Mouse (Mus musculus): ENCODE data around the gene Smim11. TPM values are rescaled to one million over a fixed set of nuclear protein-coding genes. Genes with fewer than 3 reads are reported as not detected.

Smim11 gene
- polyA plus RNA-seq (2012; rRNA removed), result 22.4 and 22.9 TPM in 2 replicates

- Histone ChIP-seq H3K4me3 (replicated peaks; ENCODE audit: extremely low read depth, low read depth, low read length) (peak within 1 kb of the TSS; percentile 84), H3K4me1 (ENCODE audit: control insufficient read depth, insufficient read depth, low read length) (peaks cover 6% of the 10 kb centered on the region; the same call in 1 of the 2 replicates)
- TF ChIP-seq CTCF (IDR thresholded peaks at IDR 0.05; ENCODE audit: insufficient read depth, low read length) (no peak), POLR2A (IDR thresholded peaks at IDR 0.05; ENCODE audit: borderline replicate concordance, extremely low read depth, low read depth, low read length) (peak; percentile 85)
- WGBS, result 8% methylated on average over 32 of the region's 32 CpGs
- DNase-seq, result peak; percentile 92
Observed at GRCm38 (mm10) chr16:92300649-92301411, at the start of gene Smim11. TSS of gene Smim11 (plus strand) at chr16:92301286.

GRCm38 (mm10) chr16:92254316-92254715, 46.8 kb upstream of the Smim11 start:
- 68% methylated on average over 3 of the region's 3 CpGs for WGBS
- no peak for TF ChIP-seq POLR2A (IDR thresholded peaks at IDR 0.05; ENCODE audit: borderline replicate concordance, extremely low read depth, low read depth, low read length)
- no peak for TF ChIP-seq CTCF (IDR thresholded peaks at IDR 0.05; ENCODE audit: insufficient read depth, low read length)
- no peak for DNase-seq
- no peaks in the 10 kb centered on the region for H3K4me1 ChIP-seq (ENCODE audit: control insufficient read depth, insufficient read depth, low read length)
- H3K4me3 ChIP-seq (replicated peaks; ENCODE audit: extremely low read depth, low read depth, low read length), result no peak overlapping the region

- WGBS, result 37% methylated on average over 12 of the region's 12 CpGs
- peak; percentile 68; the same call in 1 of the 2 replicates for TF ChIP-seq POLR2A (IDR thresholded peaks at IDR 0.05; ENCODE audit: borderline replicate concordance, extremely low read depth, low read depth, low read length)
- TF ChIP-seq CTCF (IDR thresholded peaks at IDR 0.05; ENCODE audit: insufficient read depth, low read length), result no peak
- Histone ChIP-seq H3K4me1 (ENCODE audit: control insufficient read depth, insufficient read depth, low read length) (no peaks in the 10 kb centered on the region; the same call in 1 of the 2 replicates), H3K4me3 (replicated peaks; ENCODE audit: extremely low read depth, low read depth, low read length) (no peak overlapping the region)
- DNase-seq, result peak; percentile 62
Observed at GRCm38 (mm10) chr16:92267861-92268260, 33.2 kb upstream of the Smim11 start.

DNA sequence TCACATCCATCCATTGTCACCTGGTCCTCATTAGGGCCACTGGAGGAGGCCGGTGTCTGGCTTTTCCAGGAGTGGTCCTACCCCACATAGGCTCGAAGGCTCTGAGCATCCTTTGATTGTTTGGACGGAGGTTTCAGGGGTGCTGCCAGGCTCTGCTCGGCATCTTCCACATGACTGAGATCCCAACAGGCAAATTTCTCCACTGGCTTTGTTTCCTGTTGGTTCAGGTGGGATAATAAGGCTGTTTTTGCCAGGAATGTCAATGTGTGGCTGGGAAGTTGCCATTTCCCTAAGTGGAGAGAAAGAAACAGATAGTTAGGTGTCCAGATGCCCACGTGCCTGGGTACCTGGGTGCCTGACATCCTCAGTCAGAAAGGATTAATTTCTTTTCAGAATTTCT, 26.6 kb upstream of the Smim11 start:
- H3K4me3 ChIP-seq (replicated peaks; ENCODE audit: extremely low read depth, low read depth, low read length), result no peak overlapping the region
- TF ChIP-seq POLR2A (IDR thresholded peaks at IDR 0.05; ENCODE audit: borderline replicate concordance, extremely low read depth, low read depth, low read length), result no peak
- no peak for TF ChIP-seq CTCF (IDR thresholded peaks at IDR 0.05; ENCODE audit: insufficient read depth, low read length)
- 85% methylated on average over 5 of the region's 5 CpGs for WGBS
- no peak for DNase-seq
- H3K4me1 ChIP-seq (ENCODE audit: control insufficient read depth, insufficient read depth, low read length), result no peaks in the 10 kb centered on the region; the same call in 1 of the 2 replicates

DNA sequence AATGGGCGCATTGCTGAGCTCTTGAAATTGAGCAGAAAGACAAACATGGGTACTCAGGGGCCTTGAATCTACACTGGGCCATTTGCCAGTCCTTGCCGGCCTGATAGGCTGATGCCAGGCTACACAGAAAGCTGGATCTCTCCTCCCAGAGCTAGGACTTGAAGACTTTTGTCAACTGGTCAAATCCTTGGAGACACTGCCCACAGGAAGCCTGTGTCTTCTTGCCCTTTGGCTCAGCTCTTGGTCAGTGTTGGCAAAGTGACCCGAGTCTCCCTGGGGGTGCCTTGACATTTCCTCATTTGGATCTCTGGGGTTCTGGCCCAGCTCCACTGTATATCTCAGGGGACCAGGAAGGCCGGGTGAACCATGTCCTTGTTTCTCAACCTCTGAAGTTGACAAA, 25.6 kb upstream of the Smim11 start:
- Histone ChIP-seq H3K4me3 (replicated peaks; ENCODE audit: extremely low read depth, low read depth, low read length) (no peak overlapping the region), H3K4me1 (ENCODE audit: control insufficient read depth, insufficient read depth, low read length) (no peaks in the 10 kb centered on the region; the same call in 1 of the 2 replicates)
- no peak for DNase-seq
- TF ChIP-seq CTCF (IDR thresholded peaks at IDR 0.05; ENCODE audit: insufficient read depth, low read length), result no peak
- no peak for TF ChIP-seq POLR2A (IDR thresholded peaks at IDR 0.05; ENCODE audit: borderline replicate concordance, extremely low read depth, low read depth, low read length)
- WGBS, result 51% methylated on average over 4 of the region's 4 CpGs

DNA sequence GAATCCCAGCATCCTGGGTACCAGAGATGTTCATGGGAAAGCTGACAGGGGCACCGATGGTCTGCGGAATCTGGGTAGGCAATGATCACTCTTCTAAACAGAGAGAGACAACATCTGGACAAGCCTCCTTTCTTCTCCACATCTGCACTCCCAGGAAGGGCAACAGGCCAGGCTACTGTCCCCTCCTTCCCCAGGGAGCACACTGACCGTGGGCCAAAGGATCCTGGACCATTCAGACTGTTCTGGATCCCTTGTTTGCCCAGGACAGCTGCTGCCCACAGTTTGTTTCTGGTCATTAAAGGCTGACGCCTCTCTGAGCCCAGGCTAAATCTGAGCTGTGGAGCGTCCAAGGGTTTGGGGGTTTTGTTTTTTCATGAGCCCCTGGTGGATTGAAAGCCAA, 18.4 kb upstream of the Smim11 start:
- H3K4me1 ChIP-seq (ENCODE audit: control insufficient read depth, insufficient read depth, low read length), result peaks cover 2% of the 10 kb centered on the region; the same call in 1 of the 2 replicates
- DNase-seq, result no peak
- WGBS, result 71% methylated on average over 5 of the region's 5 CpGs
- H3K4me3 ChIP-seq (replicated peaks; ENCODE audit: extremely low read depth, low read depth, low read length), result no peak overlapping the region
- TF ChIP-seq CTCF (IDR thresholded peaks at IDR 0.05; ENCODE audit: insufficient read depth, low read length), result no peak

- peaks cover 2% of the 10 kb centered on the region; the same call in 1 of the 2 replicates for H3K4me1 ChIP-seq (ENCODE audit: control insufficient read depth, insufficient read depth, low read length)
- no peak overlapping the region for H3K4me3 ChIP-seq (replicated peaks; ENCODE audit: extremely low read depth, low read depth, low read length)
- 24% methylated on average over 10 of the region's 10 CpGs for WGBS
- TF ChIP-seq CTCF (IDR thresholded peaks at IDR 0.05; ENCODE audit: insufficient read depth, low read length) (no peak), POLR2A (IDR thresholded peaks at IDR 0.05; ENCODE audit: borderline replicate concordance, extremely low read depth, low read depth, low read length) (no peak)
- DNase-seq, result no peak
Observed at GRCm38 (mm10) chr16:92285068-92285467, 16.0 kb upstream of the Smim11 start.

DNA sequence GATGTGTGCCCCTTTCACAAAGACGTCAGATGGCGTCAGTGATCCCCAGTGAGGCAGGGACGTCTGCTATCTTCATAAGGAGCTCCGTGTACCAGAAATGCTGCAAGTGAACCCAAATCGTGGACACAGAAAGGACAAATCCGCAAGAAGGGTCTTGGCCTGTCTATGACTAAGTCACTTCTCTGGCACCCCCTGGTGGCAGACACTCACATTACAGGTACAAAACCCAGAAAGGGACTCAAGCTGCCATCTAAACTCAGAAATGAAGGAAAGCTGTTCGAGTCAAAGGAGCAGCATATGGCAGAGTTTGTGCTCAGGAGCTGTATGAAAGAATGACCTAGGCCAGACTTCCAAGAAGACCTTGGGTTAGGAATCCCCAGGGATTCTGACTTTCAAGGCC, 14.5 kb upstream of the Smim11 start:
- DNase-seq, result peak; percentile 87
- Histone ChIP-seq H3K4me3 (replicated peaks; ENCODE audit: extremely low read depth, low read depth, low read length) (no peak overlapping the region), H3K4me1 (ENCODE audit: control insufficient read depth, insufficient read depth, low read length) (peaks cover 2% of the 10 kb centered on the region; the same call in 1 of the 2 replicates)
- WGBS, result 9% methylated on average over 7 of the region's 7 CpGs
- no peak for TF ChIP-seq POLR2A (IDR thresholded peaks at IDR 0.05; ENCODE audit: borderline replicate concordance, extremely low read depth, low read depth, low read length)
- TF ChIP-seq CTCF (IDR thresholded peaks at IDR 0.05; ENCODE audit: insufficient read depth, low read length), result peak; percentile 62

DNA sequence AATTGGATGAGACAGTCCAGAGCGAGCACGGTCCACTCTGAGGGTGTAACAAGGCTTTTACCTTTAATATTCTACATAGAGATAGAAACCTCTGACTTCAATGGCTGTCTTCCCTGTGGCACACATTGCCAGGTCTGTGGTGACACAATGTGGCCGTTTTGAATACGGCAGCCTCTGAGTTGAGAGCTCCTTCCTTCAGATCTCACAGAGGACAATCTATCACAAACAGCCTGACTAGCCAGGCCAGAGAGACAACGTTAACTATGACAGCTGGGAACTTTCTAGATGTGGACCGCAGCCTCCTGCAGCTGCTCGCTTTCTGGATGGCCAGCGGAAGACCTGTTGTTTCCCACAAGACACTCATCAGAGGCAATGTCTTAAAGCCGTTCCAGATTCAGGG, 12.3 kb upstream of the Smim11 start:
- no peak for DNase-seq
- 75% methylated on average over 9 of the region's 9 CpGs for WGBS

GRCm38 (mm10) chr16:92290045-92290444, 11.0 kb upstream of the Smim11 start:
- Histone ChIP-seq H3K4me1 (ENCODE audit: control insufficient read depth, insufficient read depth, low read length) (peaks cover 2% of the 10 kb centered on the region; the same call in 1 of the 2 replicates), H3K4me3 (replicated peaks; ENCODE audit: extremely low read depth, low read depth, low read length) (no peak overlapping the region)
- TF ChIP-seq POLR2A (IDR thresholded peaks at IDR 0.05; ENCODE audit: borderline replicate concordance, extremely low read depth, low read depth, low read length), result no peak
- TF ChIP-seq CTCF (IDR thresholded peaks at IDR 0.05; ENCODE audit: insufficient read depth, low read length), result no peak

More for the DNA sequence above, 12.3 kb upstream of the Smim11 start:
- TF ChIP-seq POLR2A (IDR thresholded peaks at IDR 0.05; ENCODE audit: borderline replicate concordance, extremely low read depth, low read depth, low read length) (no peak), CTCF (IDR thresholded peaks at IDR 0.05; ENCODE audit: insufficient read depth, low read length) (peak; percentile 29; the same call in 1 of the 2 replicates)
- Histone ChIP-seq H3K4me3 (replicated peaks; ENCODE audit: extremely low read depth, low read depth, low read length) (no peak overlapping the region), H3K4me1 (ENCODE audit: control insufficient read depth, insufficient read depth, low read length) (peaks cover 2% of the 10 kb centered on the region; the same call in 1 of the 2 replicates)

More at GRCm38 (mm10) chr16:92290045-92290444, 11.0 kb upstream of the Smim11 start:
- no peak for DNase-seq

Measured in lung, adult 2 months (tissue).